Mouse (Mus musculus): Measurements from ENCODE around the gene Zfp872.
"Not testable (repeated sequence)": the region's sequence is repeated elsewhere in the genome, so short reads cannot be mapped to it uniquely, and the experiment has no call there.

Gene Zfp872

DNA sequence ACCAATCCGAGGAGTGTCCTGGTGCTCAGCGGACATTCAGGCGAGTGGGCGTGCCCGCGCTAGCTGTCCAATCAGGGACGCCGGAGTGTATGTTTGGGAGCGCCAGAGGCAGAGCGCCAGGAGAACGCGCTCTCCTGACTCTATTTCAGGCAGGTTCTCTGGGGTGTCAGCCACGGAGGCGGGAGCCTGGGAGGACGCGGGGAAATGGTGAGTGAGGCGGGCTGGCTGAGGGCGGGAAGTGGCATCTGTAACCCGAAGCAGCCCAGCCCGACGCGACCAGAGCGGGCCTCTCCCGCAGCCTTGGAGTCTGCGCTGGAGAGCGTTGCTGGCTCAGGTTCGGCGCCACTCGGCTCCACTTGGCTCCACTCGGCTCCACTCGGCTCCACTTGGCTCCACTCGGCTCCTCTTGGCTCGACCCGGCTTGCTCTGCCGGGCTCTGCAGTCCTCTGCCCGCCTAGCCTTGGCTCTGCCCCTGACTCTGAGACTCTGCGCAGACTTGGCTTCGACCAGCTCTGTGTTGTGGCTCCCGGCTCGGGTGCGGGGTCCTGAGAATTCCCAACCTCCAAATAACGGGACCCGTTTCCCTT is at the start of gene Zfp872:
Gene Zfp872 (plus strand): TSS at position 66 of the 587 bp plus-strand sequence.
- DNase-seq (ENCODE audit: low spot score in 2 of 2), result peak; percentile 10 to 11

DNA sequence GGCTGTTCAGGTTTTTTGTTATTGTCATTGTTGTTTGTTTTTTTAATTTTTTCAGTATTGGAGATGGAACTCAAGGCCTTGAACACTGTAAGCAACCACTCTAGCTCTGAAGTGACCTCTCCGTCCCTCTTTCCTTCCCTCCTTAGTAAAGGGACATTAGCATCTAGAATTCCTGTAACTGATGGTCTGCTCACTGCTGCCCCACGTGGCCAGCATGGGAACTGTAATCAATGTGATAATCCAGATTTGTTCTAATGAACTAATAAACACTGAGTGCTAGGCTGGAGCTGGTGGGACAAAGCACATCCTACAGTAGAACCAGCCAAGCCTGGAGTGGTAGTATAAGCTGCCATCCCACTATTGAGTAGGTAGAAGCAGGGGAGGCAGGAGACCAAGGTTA is 49.4 kb upstream of the Zfp872 start:
- no peak for DNase-seq (ENCODE audit: low spot score in 2 of 2)

DNA sequence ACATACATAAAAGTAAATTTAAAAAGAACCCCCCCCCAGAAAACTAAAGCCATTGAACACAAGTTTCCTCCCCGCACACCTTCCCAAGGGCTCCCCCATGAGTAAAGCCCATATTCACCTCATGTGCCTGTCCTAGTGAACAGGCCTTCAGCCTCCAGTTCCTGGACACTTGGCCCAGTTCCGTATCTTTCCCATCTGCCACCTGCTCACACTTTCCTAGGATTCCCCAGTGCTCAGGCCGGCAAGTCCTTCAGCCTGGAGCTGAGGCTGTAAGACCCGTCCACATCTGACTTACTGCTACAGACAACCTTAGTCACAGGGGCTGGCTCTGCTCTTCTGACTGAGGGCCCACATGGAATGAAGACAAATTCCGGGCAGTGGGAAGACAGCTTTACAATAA is 48.1 kb upstream of the Zfp872 start:
- no peak for DNase-seq (ENCODE audit: low spot score in 2 of 2)

DNA sequence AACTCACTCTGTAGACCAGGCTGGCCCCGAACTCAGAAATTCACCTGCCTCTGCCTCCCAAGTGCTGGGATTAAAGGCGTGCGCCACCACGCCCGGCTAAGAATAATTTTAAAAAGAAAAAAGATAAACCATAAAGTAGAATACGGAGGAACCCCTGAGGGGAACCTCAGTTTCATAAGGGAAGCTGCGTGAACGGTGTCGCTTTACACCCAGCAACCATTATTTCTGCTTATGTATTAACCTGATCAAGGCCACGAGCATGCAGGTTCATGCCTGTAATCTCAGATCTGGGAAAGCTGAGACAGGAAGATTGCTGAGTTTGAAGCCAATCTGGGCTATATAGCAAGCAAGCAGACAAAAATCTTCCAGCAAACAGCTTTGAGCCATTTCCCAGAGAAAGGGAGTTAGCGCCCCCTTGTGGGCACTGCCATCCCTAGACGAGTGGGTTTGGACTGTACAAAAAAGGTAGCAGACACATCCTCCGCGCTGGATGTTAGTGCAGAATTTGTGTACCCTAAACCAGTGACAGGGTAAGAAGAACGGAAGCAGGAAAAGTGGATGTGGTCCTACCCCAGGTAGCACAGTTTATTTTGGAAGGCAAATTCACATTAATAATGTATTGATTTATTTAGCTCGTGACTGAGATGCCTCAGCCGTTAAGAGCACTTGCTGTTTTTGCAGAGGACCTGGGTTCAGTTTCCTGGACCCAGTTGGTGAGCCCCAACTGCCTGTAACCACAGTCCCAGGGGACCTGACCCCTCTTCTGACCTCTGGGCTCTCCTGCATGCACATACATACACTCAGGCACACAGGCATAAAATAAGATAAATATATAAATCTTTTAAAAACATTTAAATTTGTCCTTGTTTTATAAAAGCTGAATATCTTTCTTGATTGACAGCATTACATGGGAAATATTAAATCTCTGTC is 44.5 kb upstream of the Zfp872 start:
- DNase-seq (ENCODE audit: low spot score in 2 of 2), result peak; percentile 37 to 72

DNA sequence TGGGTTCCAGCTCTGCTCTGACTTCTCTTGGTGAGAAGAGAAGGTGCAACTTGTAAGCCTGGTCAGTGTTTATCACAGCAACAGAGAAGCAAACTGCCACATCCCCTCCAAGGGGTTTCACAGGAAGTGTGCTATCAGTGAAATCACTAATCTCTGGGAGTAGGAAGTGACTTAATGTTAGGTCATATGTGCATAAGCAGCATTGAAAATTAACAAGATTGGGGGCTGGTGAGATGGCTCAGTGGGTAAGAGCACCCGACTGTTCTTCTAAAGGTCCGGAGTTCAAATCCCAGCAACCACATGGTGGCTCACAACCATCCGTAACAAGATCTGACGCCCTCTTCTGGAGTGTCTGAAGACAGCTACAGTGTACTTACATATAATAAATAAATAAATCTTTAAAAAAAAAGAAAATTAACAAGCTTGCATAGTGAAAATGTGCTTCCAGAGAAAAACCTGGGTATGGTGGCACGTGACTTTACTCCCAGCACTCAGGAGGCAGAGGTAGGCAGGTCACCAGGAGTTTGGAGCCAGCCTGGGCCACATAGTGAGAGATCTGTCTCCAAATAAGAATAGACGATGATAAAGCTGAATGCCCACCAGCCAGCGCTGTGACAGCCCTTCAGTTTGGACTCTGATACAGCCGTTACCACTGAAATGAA is 43.5 kb upstream of the Zfp872 start:
- no peak for DNase-seq (ENCODE audit: low spot score in 2 of 2)

DNA sequence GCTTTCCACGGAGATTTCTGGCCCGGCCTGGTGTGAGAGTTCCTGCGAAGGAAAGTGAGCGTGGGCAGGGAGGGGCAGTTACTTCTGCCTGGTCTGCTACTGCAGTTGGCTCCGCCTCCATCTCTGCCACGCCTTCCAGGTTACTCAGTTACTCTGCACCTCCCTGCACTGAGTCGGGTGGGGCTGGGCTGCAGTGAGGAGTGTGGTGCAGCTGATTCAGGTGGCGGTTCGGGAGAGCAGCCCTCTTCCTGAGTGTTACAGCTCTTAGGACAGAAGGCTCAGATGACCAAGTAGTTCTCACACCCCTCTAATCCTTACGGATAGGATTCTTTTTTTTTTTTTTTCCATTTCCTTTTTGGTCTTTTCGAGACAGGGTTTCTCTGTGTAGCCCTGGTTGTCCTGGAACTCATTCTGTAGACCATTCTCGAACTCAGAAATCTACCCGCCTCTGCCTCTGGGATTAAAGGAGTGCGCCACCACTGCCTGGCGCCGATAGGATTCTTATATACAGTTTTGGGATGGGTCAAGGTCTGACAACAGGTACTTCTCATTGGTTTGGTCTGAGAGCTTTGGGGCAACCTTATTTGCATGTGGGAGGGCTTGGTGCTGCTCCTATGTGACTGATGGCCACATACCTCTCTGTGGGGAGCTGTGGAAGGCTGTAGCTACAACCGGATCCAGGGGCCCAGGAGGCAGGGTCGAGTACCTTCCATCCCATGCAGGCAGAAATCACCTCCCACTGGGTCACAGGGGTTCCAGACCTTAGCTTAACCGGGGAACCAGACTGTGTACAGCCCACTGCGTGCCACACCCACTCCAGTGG is 38.3 kb upstream of the Zfp872 start:
- DNase-seq (ENCODE audit: low spot score in 2 of 2), result no peak

DNA sequence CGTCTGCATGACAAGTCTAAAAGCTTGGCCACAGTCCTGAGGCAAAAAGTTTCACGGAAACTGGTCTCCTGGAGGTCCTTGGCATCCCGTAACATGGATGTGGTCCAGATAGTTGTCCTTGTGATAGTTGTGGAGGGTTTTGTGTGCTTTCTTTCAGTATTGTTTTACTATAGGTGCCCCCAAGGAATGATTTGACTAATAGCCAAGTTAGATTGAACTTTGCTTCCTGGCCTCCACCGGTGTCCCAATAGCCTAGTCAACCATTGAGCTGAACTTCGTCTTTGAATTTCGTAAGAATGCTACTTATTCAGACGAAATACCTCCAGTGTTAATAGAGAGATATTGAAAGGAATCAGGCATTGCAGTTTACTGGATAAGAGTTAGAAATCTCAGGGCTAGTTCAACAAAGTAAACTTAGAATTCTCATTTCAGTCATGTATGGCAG is 37.6 kb upstream of the Zfp872 start:
- DNase-seq (ENCODE audit: low spot score in 2 of 2), result not testable (repeated sequence)

DNA sequence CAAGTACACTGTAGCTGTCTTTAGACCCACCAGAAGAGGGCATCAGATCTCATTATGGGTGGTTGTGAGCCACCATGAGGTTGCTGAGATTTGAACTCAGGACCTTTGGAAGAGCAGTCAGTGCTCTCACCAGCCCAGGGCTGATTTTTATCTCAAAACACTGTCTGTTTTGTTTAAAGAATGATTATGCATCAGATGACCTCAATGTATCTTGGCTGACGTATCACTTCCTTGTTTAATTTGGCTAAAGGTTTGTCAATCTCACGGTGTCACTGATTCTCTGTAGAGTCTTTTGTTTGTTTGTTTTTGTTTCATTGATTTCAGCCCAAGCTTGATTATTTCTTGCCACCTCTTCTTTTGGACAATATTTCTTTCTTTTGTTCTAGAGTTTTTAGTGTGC is 36.9 kb upstream of the Zfp872 start:
- DNase-seq (ENCODE audit: low spot score in 2 of 2), result no peak

DNA sequence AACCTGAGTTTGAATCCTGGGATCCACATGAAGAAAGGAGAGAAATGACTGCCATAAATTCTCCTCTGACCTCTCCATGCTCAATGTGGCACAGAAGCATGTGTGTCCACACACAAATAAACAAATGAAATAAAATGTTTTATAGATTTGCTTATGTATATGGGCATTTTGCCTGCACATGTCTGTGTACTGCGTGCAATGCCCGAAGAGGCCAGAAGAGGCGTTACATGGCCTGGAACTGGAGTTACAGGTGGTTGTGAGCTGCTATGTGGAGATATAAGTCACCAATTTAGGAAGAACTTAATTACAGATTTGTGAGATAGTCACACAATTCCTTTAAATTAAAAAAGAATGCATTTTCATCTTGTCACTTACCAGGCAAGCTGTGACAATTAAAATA is 34.1 kb upstream of the Zfp872 start:
- no peak for DNase-seq (ENCODE audit: low spot score in 2 of 2)

DNA sequence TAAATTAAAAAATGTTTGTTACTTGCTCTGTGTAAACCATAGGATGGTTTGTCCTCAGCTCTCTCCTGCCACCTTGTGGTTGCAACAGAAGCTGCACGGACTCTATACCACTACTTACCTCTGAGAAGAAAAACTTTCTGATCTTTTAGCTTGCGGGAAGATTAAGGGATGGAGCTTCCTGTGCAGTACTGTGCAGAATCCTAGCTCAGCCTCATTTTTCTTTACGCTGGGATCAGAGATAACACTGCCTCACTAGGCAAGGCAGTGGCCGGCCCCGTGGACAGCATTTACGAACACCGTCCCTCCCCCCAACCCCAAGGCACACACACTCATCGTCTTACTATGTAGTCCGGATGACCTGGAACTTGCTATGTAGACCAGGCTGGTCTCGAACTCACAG is 32.3 kb upstream of the Zfp872 start:
- DNase-seq (ENCODE audit: low spot score in 2 of 2), result peak; percentile 27 to 62

DNA sequence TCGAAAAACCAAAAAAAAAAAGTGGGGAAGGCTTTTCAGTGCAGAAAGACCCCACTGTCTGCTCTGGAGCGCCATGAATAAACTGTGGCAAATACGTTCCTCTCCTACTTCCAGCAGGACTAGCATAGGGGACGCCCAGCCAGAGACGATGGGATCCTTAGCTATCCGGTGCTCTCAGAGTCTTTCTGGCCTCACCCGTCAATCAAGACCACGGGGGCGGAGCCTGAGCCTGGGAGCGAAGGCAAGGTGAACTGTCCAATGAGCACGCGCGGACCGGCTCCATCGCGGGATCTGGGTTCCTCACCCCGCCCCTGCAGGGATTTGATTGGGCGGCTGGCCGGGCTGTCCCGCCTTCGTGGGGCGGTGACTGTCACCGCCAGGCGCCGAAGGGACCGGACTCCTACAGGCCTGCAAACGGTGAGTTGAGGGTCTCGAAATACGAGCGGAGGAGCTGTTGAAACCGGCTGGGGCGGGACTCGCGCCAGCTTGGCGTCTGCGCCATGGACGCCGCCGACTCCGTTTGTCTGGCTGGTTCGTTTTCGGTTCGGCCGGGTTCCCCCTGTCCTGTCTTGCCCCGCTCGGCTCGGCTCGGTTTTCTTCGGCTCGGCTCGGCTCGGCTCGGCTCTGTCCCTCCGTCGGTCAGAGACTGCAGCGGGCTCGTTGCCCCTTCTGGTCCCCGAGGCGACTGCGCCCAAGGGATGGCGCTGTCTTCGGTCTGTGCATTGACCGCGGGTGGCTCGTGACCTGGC is 31.2 kb upstream of the Zfp872 start, which contains the start of gene Pigyl:
Gene Pigyl (plus strand): TSS at position 350 of the 749 bp plus-strand sequence.
- peak; percentile 98 for DNase-seq (ENCODE audit: low spot score in 2 of 2)

DNA sequence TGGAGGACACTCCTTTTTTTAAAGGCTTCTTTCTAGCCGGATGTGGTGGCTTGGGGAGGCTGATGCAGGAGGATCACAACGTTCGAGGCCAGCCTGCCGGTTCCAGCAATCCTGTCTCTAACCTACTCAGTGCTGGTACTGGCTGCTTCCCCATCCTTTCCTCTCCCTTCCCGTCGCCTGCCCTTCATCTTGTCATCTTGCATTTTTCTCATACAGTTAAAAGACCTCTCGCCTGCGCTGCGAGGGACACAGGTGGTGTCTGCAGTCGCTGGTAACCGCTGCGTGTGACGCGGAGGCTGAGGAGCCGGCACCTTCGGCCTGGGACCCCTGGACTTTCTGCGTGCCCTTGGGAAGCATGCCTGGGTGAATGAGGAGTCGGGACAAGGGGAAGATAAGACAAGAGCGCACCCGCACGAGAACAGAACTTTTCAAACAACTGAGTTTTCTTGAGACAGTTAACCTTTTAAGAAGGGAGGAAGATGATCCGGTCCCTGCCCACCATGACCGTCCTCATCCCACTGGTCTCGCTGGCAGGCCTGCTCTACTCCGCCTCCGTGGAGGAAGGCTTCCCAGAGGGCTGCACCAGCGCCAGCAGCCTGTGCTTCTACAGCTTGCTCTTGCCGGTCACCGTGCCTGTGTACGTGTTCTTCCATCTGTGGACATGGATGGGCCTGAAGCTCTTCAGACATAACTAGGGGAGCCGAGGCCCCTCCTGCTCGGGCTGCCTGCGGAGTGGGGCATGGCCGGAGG is 30.2 kb upstream of the Zfp872 start:
- no peak for DNase-seq (ENCODE audit: low spot score in 2 of 2)

DNA sequence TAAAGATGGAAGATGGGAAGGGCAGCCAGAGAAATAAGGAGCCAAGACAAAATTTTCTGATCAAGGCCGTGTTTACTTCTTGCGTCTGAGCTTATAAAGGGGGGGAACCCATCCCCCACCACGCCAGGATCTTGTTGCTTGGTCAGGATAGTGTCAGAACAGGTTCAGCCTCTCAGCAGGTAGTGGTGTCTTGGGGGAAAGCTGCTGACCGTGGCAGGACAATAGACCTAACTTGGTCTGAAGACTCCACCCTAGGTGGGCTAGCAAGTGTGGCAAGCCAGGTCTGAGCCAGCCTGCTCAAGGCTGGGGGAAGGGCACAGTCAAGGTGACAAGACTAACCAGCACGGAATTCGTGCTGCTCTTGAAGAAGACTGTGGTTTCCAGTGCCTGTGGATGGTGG is 26.6 kb upstream of the Zfp872 start:
- no peak for DNase-seq (ENCODE audit: low spot score in 2 of 2)

DNA sequence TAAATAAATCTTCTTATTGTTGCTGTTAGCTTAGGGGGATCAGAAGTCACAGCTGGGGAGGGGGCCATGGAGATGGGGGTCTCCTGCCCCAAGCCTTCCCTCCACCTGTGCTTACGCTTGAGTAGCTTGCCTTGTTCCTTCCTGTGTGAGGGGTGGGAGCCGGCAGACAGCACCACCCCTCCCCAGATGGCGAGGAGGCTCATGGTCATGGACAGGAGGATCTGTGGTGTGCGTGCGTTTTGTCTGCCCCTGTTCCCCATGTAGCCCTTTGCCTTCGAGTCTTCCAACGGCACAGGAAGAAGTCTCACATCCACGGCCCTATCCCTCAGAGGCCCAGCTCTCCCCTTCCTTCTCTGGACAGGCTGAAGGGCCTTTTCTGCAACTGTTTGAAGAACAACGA is 25.6 kb upstream of the Zfp872 start:
- DNase-seq (ENCODE audit: low spot score in 2 of 2), result no peak

DNA sequence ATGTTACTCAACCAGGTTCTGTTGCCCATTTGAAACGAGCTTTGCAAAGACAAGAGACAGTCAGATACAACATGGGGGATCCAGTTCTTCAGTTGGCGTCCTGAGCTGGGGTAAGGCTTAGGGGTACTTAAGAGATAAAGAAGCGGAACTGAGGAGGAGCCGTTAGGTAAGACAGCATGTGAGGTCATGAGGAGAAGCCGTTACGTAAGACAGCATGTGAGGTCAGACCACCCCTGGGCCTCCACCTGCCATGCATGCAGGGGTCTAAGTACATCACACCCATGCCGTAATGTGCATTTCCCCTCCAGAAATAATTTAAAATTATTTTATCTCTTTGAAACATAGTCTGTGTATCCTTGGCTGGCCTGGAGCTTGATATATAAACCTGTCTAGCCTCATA is 25.0 kb upstream of the Zfp872 start:
- DNase-seq (ENCODE audit: low spot score in 2 of 2), result no peak

DNA sequence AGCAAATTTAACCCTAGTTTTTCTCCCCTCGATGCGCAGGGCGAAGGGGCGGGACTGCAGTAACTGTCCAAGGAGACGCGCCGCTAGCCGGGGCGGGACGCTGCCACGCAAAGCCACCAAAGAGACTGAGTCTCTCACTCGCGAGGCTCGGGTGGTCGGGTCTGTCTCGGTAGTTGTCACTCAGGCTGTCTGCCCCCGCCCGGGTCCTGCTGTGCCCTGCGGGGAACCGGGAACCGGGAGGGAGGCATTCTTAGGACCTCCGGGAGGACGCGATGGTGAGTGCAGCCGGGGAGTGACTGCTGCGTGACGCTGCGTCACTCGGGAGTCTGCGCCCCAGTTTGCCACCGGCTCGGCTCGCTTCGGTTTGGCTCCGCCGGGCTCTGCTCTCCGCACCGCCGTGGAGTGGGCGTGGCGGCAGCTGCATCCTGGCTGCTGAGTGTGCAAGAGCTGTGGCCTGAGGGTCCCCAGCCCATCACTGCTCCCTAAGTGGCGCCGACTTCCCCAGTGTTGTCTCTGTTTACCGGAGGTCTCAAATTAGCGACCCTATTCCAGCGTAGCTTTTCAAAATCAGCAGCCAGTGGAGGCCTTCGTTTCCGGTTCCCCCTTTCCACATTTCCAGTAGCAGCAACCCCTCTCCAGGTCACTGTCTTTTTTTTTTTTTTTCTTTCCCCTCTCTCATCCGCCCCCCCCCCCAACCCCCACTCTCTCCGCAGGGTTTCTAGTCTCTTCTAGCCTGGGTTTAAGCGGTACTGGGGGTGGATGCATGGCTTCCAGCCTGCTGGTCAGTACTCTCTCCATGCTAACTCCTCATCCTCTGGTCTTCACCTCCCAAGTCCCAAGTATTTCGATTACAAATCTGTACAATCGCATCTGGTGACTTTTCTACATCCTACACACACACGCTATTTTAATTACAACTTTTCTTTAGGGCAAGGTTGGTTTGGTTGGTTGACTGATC is 22.9 kb upstream of the Zfp872 start:
- peak in 1 of 2 experiments; percentile 12 for DNase-seq (ENCODE audit: low spot score in 2 of 2)

DNA sequence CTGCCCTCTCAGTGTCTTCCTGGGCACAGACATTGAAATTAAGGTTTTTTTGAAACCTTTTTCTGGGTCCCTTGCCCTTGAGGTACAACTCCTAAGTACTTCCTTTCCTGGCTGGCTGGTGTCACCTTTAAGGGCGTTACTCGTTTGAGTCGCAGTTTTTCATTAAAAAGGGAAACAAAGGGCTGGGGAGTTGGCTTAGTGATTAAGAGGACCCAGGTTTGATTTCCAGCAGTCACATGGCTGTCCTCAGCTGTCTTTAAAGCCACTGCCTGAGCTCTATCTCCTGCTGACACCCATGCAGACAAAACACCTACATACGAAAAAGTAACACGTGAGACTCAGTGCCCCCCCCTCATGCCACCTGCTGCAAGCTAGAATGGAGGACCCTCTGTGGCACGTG is 21.9 kb upstream of the Zfp872 start:
- DNase-seq (ENCODE audit: low spot score in 2 of 2), result no peak

DNA sequence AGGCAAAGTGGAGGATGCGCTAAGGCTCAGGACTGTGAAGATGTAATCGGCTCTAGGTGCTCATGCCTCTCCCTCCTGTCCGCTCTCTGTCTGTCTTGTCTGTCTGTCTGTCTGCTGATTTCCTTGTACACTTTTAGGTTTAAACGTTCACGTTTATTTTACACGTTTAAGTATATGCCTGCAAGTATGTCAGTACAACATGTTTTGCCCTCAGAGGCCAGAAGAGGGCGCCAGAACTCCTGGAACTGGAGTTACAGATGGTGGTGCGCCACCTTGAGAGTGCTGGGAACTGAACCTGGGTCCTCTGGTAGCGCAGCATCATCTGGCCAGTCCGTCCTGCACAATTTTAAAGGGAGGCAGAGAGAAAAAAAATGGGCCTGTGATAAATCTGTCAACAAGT is 21.2 kb upstream of the Zfp872 start:
- DNase-seq (ENCODE audit: low spot score in 2 of 2), result no peak

DNA sequence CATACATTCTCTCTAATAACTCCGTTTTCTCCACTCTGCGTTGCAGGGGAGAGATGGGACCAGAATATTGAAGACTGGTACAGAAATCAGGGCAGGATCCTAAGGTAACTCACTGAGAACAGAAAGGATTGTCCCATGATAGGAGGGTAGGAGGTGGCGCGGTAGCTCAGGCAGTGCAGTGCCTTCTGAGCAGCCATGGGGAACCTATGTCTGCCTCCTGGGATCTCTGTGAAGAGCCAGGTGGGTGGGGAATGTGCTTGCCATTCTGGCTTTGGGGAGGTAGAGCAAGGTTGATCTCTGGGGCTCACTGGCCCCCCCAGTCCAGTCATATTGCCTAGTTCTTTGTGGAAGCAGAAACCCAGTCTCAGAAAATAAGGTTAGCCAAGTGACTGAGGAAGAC is 20.1 kb upstream of the Zfp872 start:
- DNase-seq (ENCODE audit: low spot score in 2 of 2), result no peak
